Mouse (Mus musculus) WW6 (cell line): ENCODE measurements around the gene Tnip3.

Source experiments
- DNase-seq: peaks from one replicate; pipeline ENCODE4 v3.0.0-alpha.2; 2013; ENCODE audit warnings: low read depth, low spot score

Gene Tnip3

GRCm38 (mm10) chr6:65646408-65646807, 121.3 kb downstream of the Tnip3 start:
- no peak for DNase-seq

GRCm38 (mm10) chr6:65647731-65648130, 122.6 kb downstream of the Tnip3 start:
- DNase-seq: no peak

- DNase-seq: no peak
Observed at GRCm38 (mm10) chr6:65651376-65651775, 126.3 kb downstream of the Tnip3 start.

- DNase-seq: no peak
Observed at GRCm38 (mm10) chr6:65661272-65661671, 136.2 kb downstream of the Tnip3 start.

- DNase-seq: no peak
Observed at GRCm38 (mm10) chr6:65662050-65662449, 136.9 kb downstream of the Tnip3 start.

GRCm38 (mm10) chr6:65663990-65664389, 138.9 kb downstream of the Tnip3 start:
- no peak for DNase-seq

GRCm38 (mm10) chr6:65666295-65666694, 141.2 kb downstream of the Tnip3 start:
- no peak for DNase-seq

GRCm38 (mm10) chr6:65669971-65670370, 144.9 kb downstream of the Tnip3 start:
- DNase-seq: no peak

GRCm38 (mm10) chr6:65670981-65671411, 145.9 kb downstream of the Tnip3 start:
- DNase-seq: no peak

- no peak for DNase-seq
Observed at GRCm38 (mm10) chr6:65671451-65671850, 146.3 kb downstream of the Tnip3 start, which contains the start of gene Ndnf. Ndnf (plus strand) TSS chr6:65671590.

GRCm38 (mm10) chr6:65672131-65673031, 147.3 kb downstream of the Tnip3 start:
- no peak for DNase-seq
